Mouse (Mus musculus) spleen, adult 2 months (tissue): ENCODE results near the gene Tmem43.

Experiments used
- CTCF ChIP-seq: fragments of 200-500 bp; IDR thresholded peaks from 2 replicates; pipeline ENCODE4 v1.5.1; 2011; ENCODE audit warnings: mild to moderate bottlenecking, inconsistent platforms; ENCODE audit not compliant: insufficient read depth, insufficient read length, insufficient replicate concordance; ENCODE audit errors: extremely low read depth
- POLR2A ChIP-seq: fragments of 200-500 bp; IDR thresholded peaks from 2 replicates; pipeline ENCODE4 v1.6.1; 2011; ENCODE audit warnings: low read depth, low read length, inconsistent platforms

DNA sequence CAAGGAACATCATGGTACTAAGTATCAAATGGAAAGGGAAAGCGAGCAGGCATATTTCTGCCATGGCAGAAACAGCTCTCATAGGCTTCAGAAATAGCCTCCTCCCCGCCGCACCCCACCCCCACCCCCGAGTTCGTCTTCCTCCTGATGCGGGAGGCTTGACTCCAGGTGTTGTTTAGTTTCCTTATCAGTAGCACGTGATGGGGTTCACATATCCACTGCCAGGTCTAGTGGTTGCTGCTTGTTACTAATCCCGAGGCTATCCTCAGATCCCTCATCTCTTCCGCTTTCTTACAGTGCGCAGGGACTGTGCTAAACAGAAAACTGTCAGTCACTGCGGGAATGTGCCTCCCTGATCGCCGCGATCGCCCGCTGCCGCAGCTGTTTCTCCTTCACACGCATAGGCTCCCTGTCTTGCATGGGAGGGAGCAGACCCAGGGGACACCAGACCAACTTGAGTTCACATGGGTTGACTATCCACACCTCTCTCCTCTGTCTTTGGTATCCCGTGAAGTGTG is 32.3 kb upstream of the Tmem43 start:
- no peak for TF ChIP-seq CTCF
- no peak for TF ChIP-seq POLR2A
